Mouse (Mus musculus): ENCODE measurements around the gene Antxr2. TPM values are rescaled to one million over a fixed set of nuclear protein-coding genes. Genes with fewer than 3 reads are reported as not detected.

Gene Antxr2
- polyA plus RNA-seq, 1 experiment from 2014 or later, result 22.2 TPM

DNA sequence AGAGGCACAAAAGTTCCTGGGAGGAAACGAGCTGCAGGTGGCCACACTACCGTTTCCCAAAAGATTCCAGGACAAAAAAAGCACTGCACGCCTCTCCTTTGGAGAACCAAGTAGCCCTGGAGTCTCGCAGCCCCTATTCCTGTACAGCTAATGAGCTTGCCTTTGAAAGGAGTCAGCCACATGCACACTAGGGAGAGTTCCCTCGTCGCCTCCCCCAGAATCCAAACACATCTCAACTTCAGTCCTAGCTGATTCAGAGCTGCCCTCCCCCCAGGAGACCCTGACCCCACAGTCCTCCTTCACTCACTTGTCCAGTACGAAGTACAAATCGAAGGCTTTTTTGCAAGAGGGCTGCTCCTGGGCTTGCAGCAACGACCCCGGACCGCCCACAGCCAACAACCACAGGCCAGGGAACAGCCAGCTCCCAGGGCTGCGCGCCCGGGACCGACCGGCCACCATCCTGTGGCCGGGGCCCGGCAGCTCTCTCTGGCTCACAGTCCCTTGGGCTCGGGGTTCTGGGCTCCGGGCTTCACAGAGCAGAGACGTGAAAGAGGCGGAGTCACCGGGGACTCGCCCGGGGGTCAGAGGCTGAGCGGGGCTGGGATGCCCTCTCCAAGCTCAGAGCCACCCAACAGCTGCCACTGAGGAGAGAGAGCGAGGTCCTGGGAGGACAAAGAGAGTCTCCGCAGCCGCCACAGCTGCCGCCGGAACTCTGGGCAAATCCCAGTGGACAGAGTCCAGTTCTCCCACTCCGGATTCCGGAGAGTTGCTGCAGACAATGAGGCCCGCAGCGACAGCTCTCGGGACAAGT, 547 bp downstream of the Antxr2 start:
- Histone ChIP-seq H3K9ac (replicated peaks; ENCODE audit: low read depth, low read length) (peak overlapping the region; percentile 45), H3K4me3 (ENCODE audit: low read depth, low read length) (peak overlapping the region; percentile 72), H3K27ac (ENCODE audit: low read length) (peak overlapping the region; percentile 87), H3K4me2 (replicated peaks; ENCODE audit: low read depth, low read length) (peak overlapping the region; percentile 64), H3K9me3 (ENCODE audit: control insufficient read depth, low read depth, low read length) (no peaks in the 10 kb centered on the region), H3K27me3 (ENCODE audit: control insufficient read depth, insufficient read depth, low read length) (no peaks in the 10 kb centered on the region), H3K36me3 (ENCODE audit: control insufficient read depth, insufficient read depth, low read length) (peaks cover 11% of the 10 kb centered on the region), H3K4me1 (ENCODE audit: control insufficient read depth, insufficient read depth, low read length) (peaks cover 15% of the 10 kb centered on the region; the same call in 1 of the 2 replicates)
- ATAC-seq (ENCODE audit: insufficient number of reproducible peaks, insufficient read depth, low FRiP score, low read depth), result peak; percentile 80
- 0% methylated on average over 33 of the region's 36 CpGs for WGBS

DNA sequence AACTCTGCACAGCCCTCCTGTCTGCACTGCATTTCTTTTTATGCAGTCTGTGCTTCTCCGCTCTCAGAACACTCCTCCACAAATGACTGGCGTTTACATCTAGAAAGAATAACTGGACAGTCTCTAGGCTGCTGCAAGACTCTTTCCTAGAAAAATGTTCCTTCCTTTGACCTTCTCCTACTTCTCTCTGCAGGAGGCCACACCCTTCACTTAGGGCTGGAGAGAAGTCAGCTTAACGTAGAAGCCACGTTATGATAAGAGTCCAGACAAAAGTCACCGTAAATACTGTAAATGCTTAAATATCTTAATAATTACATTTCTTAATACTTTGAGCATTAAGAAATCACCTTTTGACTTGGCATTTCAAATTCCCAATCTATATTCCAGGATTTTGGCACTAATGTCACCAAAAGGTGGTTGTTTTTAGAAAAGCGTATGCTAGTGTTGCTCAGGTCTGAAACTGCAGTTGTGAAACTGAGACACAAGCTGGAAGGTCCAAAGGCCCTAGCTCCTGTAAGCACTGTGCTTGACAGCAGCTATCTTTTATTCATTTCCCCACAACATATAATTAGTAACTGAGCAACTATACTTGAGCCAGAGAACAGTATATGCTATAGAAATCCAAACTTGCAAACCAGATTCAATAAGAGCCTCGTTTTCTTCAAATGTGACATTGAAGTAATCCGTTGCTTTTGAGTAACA, 3.0 kb downstream of the Antxr2 start:
- no peak for ATAC-seq (ENCODE audit: insufficient number of reproducible peaks, insufficient read depth, low FRiP score, low read depth)
- H3K9me3 ChIP-seq (ENCODE audit: control insufficient read depth, low read depth, low read length), result no peaks in the 10 kb centered on the region
- H3K4me1 ChIP-seq (ENCODE audit: control insufficient read depth, insufficient read depth, low read length), result peaks cover 15% of the 10 kb centered on the region; the same call in 1 of the 2 replicates
- peaks cover 11% of the 10 kb centered on the region for H3K36me3 ChIP-seq (ENCODE audit: control insufficient read depth, insufficient read depth, low read length)
- no peak overlapping the region for H3K9ac ChIP-seq (replicated peaks; ENCODE audit: low read depth, low read length)
- peak overlapping the region; percentile 64 for H3K4me2 ChIP-seq (replicated peaks; ENCODE audit: low read depth, low read length)
- no peak overlapping the region for H3K4me3 ChIP-seq (ENCODE audit: low read depth, low read length)
- no peaks in the 10 kb centered on the region for H3K27me3 ChIP-seq (ENCODE audit: control insufficient read depth, insufficient read depth, low read length)
- no peak overlapping the region for H3K27ac ChIP-seq (ENCODE audit: low read length)
- WGBS, result 37% methylated on average over 8 of the region's 8 CpGs

DNA sequence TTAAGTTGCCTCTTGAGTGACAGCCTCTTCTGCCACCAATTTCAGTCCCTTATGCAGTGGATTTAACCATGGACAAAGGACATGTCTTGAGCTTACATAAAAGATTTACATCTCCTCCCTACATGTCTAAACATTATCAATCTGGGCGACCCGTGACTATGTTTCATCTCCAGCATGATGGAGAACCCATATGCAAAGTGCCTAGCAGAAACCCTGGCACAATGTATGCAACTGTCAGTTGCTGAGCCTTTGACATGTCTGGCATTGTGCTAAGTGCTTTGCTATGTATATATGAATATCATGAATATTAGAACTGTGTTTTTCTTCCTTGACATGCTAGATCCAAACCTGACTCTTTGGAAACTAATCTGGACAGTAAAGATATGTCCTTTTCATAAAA, 4.9 kb downstream of the Antxr2 start:
- Histone ChIP-seq H3K9me3 (ENCODE audit: control insufficient read depth, low read depth, low read length) (no peaks in the 10 kb centered on the region), H3K4me1 (ENCODE audit: control insufficient read depth, insufficient read depth, low read length) (peaks cover 12% of the 10 kb centered on the region; the same call in 1 of the 2 replicates), H3K4me3 (ENCODE audit: low read depth, low read length) (no peak overlapping the region), H3K9ac (replicated peaks; ENCODE audit: low read depth, low read length) (no peak overlapping the region), H3K27ac (ENCODE audit: low read length) (no peak overlapping the region), H3K27me3 (ENCODE audit: control insufficient read depth, insufficient read depth, low read length) (no peaks in the 10 kb centered on the region), H3K36me3 (ENCODE audit: control insufficient read depth, insufficient read depth, low read length) (peaks cover 16% of the 10 kb centered on the region), H3K4me2 (replicated peaks; ENCODE audit: low read depth, low read length) (no peak overlapping the region)
- no peak for ATAC-seq (ENCODE audit: insufficient number of reproducible peaks, insufficient read depth, low FRiP score, low read depth)
- WGBS, result 89% methylated on average over 2 of the region's 2 CpGs

DNA sequence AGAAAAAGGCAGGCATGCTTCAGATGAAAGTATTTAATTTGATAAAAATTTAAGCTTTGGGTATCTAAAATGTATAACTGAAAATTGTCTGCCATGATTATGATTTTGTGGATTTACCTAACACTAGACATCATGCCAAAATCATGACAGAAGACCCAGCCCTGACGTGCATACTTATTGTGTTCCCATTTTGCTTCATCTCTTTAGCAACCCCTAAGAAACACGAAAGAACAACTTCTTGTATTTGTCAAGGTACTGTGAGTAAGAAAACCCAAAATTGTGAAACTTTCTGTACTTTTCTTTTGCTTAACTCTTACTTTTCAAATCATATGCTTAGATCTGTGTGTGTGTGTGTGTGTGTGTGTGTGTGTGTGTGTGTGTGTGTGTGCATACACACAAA, 6.3 kb downstream of the Antxr2 start:
- no peaks in the 10 kb centered on the region for H3K27me3 ChIP-seq (ENCODE audit: control insufficient read depth, insufficient read depth, low read length)
- H3K9ac ChIP-seq (replicated peaks; ENCODE audit: low read depth, low read length), result no peak overlapping the region
- WGBS, result 91% methylated on average over 2 of the region's 2 CpGs
- no peak overlapping the region for H3K4me3 ChIP-seq (ENCODE audit: low read depth, low read length)
- H3K4me2 ChIP-seq (replicated peaks; ENCODE audit: low read depth, low read length), result no peak overlapping the region
- ATAC-seq (ENCODE audit: insufficient number of reproducible peaks, insufficient read depth, low FRiP score, low read depth), result no peak
- H3K27ac ChIP-seq (ENCODE audit: low read length), result no peak overlapping the region
- peaks cover 12% of the 10 kb centered on the region; the same call in 1 of the 2 replicates for H3K4me1 ChIP-seq (ENCODE audit: control insufficient read depth, insufficient read depth, low read length)
- H3K9me3 ChIP-seq (ENCODE audit: control insufficient read depth, low read depth, low read length), result no peaks in the 10 kb centered on the region
- peaks cover 16% of the 10 kb centered on the region for H3K36me3 ChIP-seq (ENCODE audit: control insufficient read depth, insufficient read depth, low read length)

DNA sequence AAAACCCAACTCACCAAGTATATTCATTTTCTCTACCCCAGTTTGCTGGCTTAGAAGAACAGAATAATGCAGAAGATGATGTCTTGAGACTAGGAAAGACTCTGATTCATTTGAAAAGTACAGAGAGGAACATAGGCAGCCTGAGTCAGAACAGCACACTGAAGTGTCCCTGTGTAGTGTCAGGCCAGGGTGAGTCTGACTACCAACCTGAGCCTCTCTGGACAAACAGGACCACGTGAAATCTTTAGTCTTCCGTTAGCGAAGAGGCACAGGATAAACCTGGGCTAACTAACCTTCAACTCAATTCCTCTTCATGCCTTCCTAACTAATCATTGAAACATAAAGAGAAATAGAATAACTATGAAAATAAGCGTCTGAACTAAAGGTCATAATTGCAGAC, 9.3 kb downstream of the Antxr2 start:
- H3K36me3 ChIP-seq (ENCODE audit: control insufficient read depth, insufficient read depth, low read length), result peaks cover 13% of the 10 kb centered on the region
- ATAC-seq (ENCODE audit: insufficient number of reproducible peaks, insufficient read depth, low FRiP score, low read depth), result no peak
- H3K27me3 ChIP-seq (ENCODE audit: control insufficient read depth, insufficient read depth, low read length), result no peaks in the 10 kb centered on the region
- H3K9me3 ChIP-seq (ENCODE audit: control insufficient read depth, low read depth, low read length), result no peaks in the 10 kb centered on the region
- H3K4me1 ChIP-seq (ENCODE audit: control insufficient read depth, insufficient read depth, low read length), result no peaks in the 10 kb centered on the region
- WGBS, result 94% methylated on average over 4 of the region's 4 CpGs
- H3K4me2 ChIP-seq (replicated peaks; ENCODE audit: low read depth, low read length), result no peak overlapping the region
- H3K9ac ChIP-seq (replicated peaks; ENCODE audit: low read depth, low read length), result no peak overlapping the region
- H3K4me3 ChIP-seq (ENCODE audit: low read depth, low read length), result no peak overlapping the region
- H3K27ac ChIP-seq (ENCODE audit: low read length), result no peak overlapping the region

DNA sequence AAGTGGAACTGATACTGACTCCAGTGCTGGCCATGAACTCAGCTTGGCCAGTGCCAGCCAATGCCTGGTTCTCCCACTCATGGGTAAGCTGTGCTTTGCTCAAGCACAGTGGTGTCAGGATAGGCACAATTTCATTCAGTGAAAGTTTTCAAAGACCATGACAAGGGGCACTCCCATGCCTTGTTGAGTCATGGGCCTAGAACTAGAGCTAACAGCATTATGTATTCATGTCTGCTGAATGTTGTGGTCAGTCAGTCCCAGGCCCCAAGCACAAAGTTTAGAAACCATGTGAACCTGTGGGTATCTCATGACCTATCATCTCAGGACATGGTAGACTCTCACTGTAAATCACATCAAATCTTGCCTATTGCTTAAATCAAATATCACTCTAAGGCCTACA, 10.2 kb downstream of the Antxr2 start:
- Histone ChIP-seq H3K4me3 (ENCODE audit: low read depth, low read length) (no peak overlapping the region), H3K36me3 (ENCODE audit: control insufficient read depth, insufficient read depth, low read length) (peaks cover 13% of the 10 kb centered on the region)
- ATAC-seq (ENCODE audit: insufficient number of reproducible peaks, insufficient read depth, low FRiP score, low read depth), result no peak

DNA sequence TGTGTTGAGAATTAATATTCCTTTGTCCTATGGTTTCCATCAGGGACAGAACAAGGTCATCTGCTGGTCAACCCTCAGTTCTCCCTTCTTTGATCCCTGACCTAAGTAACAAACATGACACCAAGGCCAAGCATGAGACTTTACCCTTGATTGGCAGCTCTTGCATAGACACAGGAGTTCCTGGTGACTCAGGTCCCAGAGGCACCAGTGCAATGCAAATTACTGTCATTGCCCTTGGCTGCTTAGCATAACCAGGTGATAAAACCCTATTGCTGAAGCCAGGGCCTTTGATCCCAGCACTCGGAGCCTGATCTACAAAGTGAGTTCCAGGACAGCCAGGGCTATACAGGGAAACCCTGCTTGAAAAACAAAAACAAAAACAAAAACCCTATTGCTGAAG, 11.4 kb downstream of the Antxr2 start:
- H3K4me1 ChIP-seq (ENCODE audit: control insufficient read depth, insufficient read depth, low read length), result no peaks in the 10 kb centered on the region
- H3K27ac ChIP-seq (ENCODE audit: low read length), result no peak overlapping the region
- ATAC-seq (ENCODE audit: insufficient number of reproducible peaks, insufficient read depth, low FRiP score, low read depth), result no peak

More for the DNA sequence above, 10.2 kb downstream of the Antxr2 start:
- H3K9me3 ChIP-seq (ENCODE audit: control insufficient read depth, low read depth, low read length), result no peaks in the 10 kb centered on the region
- H3K4me2 ChIP-seq (replicated peaks; ENCODE audit: low read depth, low read length), result no peak overlapping the region
- H3K27me3 ChIP-seq (ENCODE audit: control insufficient read depth, insufficient read depth, low read length), result no peaks in the 10 kb centered on the region
- no peak overlapping the region for H3K9ac ChIP-seq (replicated peaks; ENCODE audit: low read depth, low read length)
- H3K4me1 ChIP-seq (ENCODE audit: control insufficient read depth, insufficient read depth, low read length), result no peaks in the 10 kb centered on the region
- H3K27ac ChIP-seq (ENCODE audit: low read length), result no peak overlapping the region

DNA sequence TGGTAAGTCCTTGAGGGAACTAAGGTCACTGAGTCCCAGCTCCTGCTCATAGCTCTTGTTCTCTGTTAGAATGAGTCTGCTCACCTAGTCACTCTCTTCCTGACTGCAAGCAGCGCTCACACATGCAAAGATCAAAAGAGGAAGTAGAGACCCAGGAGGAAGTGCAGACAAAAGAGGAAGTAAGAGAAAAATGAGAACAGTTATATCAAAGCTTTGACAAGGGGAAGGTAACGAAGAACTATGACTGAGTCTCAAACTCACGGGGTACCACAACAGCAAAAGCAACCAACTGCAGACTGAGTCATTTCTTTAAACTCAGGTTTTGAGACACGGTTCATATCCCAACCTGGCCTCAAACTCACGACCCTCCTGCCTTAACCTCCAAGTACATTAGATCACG, 12.7 kb downstream of the Antxr2 start:
- ATAC-seq (ENCODE audit: insufficient number of reproducible peaks, insufficient read depth, low FRiP score, low read depth), result no peak

More for the DNA sequence above, 11.4 kb downstream of the Antxr2 start:
- H3K9ac ChIP-seq (replicated peaks; ENCODE audit: low read depth, low read length), result no peak overlapping the region
- H3K4me2 ChIP-seq (replicated peaks; ENCODE audit: low read depth, low read length), result no peak overlapping the region
- 94% methylated on average over 1 of the region's 1 CpGs for WGBS
- H3K4me3 ChIP-seq (ENCODE audit: low read depth, low read length), result no peak overlapping the region
- peaks cover 10% of the 10 kb centered on the region for H3K36me3 ChIP-seq (ENCODE audit: control insufficient read depth, insufficient read depth, low read length)
- no peaks in the 10 kb centered on the region for H3K27me3 ChIP-seq (ENCODE audit: control insufficient read depth, insufficient read depth, low read length)
- H3K9me3 ChIP-seq (ENCODE audit: control insufficient read depth, low read depth, low read length), result no peaks in the 10 kb centered on the region

More for the DNA sequence above, 12.7 kb downstream of the Antxr2 start:
- H3K27me3 ChIP-seq (ENCODE audit: control insufficient read depth, insufficient read depth, low read length), result no peaks in the 10 kb centered on the region
- 83% methylated on average over 6 of the region's 6 CpGs for WGBS
- no peak overlapping the region for H3K27ac ChIP-seq (ENCODE audit: low read length)
- no peaks in the 10 kb centered on the region for H3K4me1 ChIP-seq (ENCODE audit: control insufficient read depth, insufficient read depth, low read length)
- no peaks in the 10 kb centered on the region for H3K9me3 ChIP-seq (ENCODE audit: control insufficient read depth, low read depth, low read length)
- H3K4me2 ChIP-seq (replicated peaks; ENCODE audit: low read depth, low read length), result no peak overlapping the region
- peaks cover 10% of the 10 kb centered on the region for H3K36me3 ChIP-seq (ENCODE audit: control insufficient read depth, insufficient read depth, low read length)
- no peak overlapping the region for H3K4me3 ChIP-seq (ENCODE audit: low read depth, low read length)
- H3K9ac ChIP-seq (replicated peaks; ENCODE audit: low read depth, low read length), result no peak overlapping the region
